Mouse (Mus musculus) heart, embryonic 10.5 days (tissue): Measurements from ENCODE around the gene Atox1. TPM values are rescaled to one million over a fixed set of nuclear protein-coding genes. Genes with fewer than 3 reads are reported as not detected.

Experiments used
- DNase-seq: peaks from one replicate; pipeline ENCODE4 v3.0.0-alpha.2; 2017; ENCODE audit warnings: low spot score
- H3K27ac ChIP-seq: fragments of 300-500 bp; sonication (generic); 2 replicates; pipeline ENCODE4 v1.5.1; 2016; ENCODE audit warnings: mild to moderate bottlenecking
- H3K27me3 ChIP-seq: fragments of 300-500 bp; sonication (generic); 2 replicates; pipeline ENCODE4 v1.6.1; 2016; ENCODE audit warnings: mild to moderate bottlenecking; ENCODE audit not compliant: poor library complexity, insufficient read depth, severe bottlenecking
- H3K36me3 ChIP-seq: fragments of 300-500 bp; sonication (generic); 2 replicates; pipeline ENCODE4 v1.6.1; 2016; ENCODE audit warnings: mild to moderate bottlenecking, moderate library complexity
- H3K4me1 ChIP-seq: fragments of 300-500 bp; sonication (generic); 2 replicates; pipeline ENCODE4 v1.6.1; 2016; ENCODE audit warnings: mild to moderate bottlenecking
- H3K4me3 ChIP-seq: fragments of 300-500 bp; sonication (generic); 2 replicates; pipeline ENCODE4 v1.5.1; 2016; ENCODE audit warnings: mild to moderate bottlenecking, moderate library complexity
- H3K9me3 ChIP-seq: fragments of 300-500 bp; sonication (generic); 2 replicates; pipeline ENCODE4 v1.6.1; 2016; ENCODE audit warnings: mild to moderate bottlenecking, moderate library complexity
- WGBS: fragments of 180-500 bp; shearing (Covaris S2); methylation state at CpG from one replicate; pipeline ENCODE4 v1.1.7; 2016; 5-methylcytosine and 5-hydroxymethylcytosine counted together
- polyA plus RNA-seq: library from polyadenylated mRNA; unstranded; fragments of >200 nt; fragmentation: Nextera tagmentation; extraction: Ambion mirVana; gene quantifications from 2 replicates; pipeline ENCODE4 v1.2.1, GENCODE M21; 2016

The Atox1 gene
- polyA plus RNA-seq, result 269 and 273 TPM in 2 replicates

DNA sequence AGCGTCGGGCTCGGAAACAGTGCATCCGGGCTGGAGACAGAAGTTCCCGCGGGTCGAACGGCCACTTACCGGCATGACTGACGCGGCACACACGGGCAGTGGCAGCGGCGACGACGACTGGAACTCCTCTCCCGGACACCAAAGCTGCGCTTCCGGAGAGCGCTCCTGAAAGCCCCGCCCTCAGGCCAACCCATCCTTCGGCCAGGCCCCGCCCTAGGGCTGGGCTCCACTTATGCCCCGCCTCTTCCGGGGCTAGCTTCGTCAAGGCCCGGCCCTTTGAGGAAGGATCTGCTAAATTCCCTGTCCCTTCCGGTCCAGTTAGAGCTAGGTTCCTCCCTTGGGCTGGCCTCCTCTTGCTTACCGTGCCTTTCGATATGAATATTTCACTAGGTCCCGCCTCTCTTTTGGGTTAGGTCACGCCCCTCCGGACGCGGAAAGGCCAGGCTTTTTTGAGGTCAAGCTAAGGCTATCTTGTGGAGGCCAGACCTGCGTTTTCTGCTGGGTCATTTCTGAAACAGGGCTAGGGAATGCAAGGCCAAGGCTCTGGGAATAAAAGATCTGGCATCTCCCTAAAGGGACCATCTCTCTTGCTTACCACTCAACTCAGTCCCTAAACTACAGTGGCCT lies at the start of gene Atox1:
Gene Atox1 (minus strand): TSS at position 221 of the 627 bp plus-strand sequence.
- Histone ChIP-seq H3K27me3 (no peaks in the 10 kb centered on the region), H3K4me1 (peaks cover 21% of the 10 kb centered on the region), H3K4me3 (peak within 1 kb of the TSS; percentile 78), H3K36me3 (peaks cover 6% of the 10 kb centered on the region; the same call in 1 of the 2 replicates), H3K9me3 (no peaks in the 10 kb centered on the region), H3K27ac (peak within 1 kb of the TSS; percentile 75)
- peak; percentile 98 for DNase-seq
- WGBS, result under 1% methylated on average over 36 of the region's 36 CpGs

- Histone ChIP-seq H3K27me3 (no peaks in the 10 kb centered on the region), H3K27ac (no peak overlapping the region), H3K4me1 (no peaks in the 10 kb centered on the region), H3K9me3 (no peaks in the 10 kb centered on the region), H3K4me3 (no peak overlapping the region), H3K36me3 (peaks cover 23% of the 10 kb centered on the region)
- no peak for DNase-seq
- 78% methylated on average over 3 of the region's 3 CpGs for WGBS
These were observed 44.4 kb upstream of the Atox1 start for GRCm38 (mm10) chr11:55505485-55505884.

GRCm38 (mm10) chr11:55502886-55503285 lies 41.8 kb upstream of the Atox1 start:
- 84% methylated on average over 5 of the region's 5 CpGs for WGBS
- Histone ChIP-seq H3K4me3 (no peak overlapping the region), H3K36me3 (peaks cover 47% of the 10 kb centered on the region), H3K27me3 (no peaks in the 10 kb centered on the region), H3K9me3 (no peaks in the 10 kb centered on the region), H3K4me1 (no peaks in the 10 kb centered on the region), H3K27ac (no peak overlapping the region)
- DNase-seq, result no peak

GRCm38 (mm10) chr11:55501955-55502531 lies 41.0 kb upstream of the Atox1 start:
- Histone ChIP-seq H3K27me3 (no peaks in the 10 kb centered on the region), H3K4me1 (no peaks in the 10 kb centered on the region), H3K36me3 (peaks cover 55% of the 10 kb centered on the region), H3K27ac (no peak overlapping the region), H3K4me3 (no peak overlapping the region), H3K9me3 (no peaks in the 10 kb centered on the region)
- no peak for DNase-seq
- WGBS, result 83% methylated on average over 8 of the region's 8 CpGs

DNA sequence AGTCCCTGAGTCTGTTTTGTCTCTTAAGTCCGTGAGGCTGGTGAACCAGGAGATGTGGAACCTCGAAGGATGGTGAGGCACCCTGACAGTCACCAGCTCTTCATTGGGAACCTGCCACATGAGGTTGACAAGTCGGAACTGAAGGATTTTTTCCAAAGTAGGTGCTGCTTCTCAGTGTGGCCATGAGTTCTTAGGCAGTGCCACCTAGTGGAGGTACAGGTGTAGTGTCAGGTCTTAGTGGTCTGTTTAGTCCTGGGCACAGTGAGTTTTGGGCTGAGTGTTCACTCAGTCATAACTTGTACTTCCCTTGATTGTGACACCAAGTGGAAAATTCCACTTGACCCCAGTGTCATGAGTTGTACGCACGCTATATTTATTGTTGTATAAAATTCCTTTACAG lies 36.8 kb upstream of the Atox1 start:
- Histone ChIP-seq H3K4me1 (no peaks in the 10 kb centered on the region), H3K4me3 (no peak overlapping the region), H3K36me3 (peaks cover 93% of the 10 kb centered on the region), H3K9me3 (no peaks in the 10 kb centered on the region), H3K27ac (no peak overlapping the region), H3K27me3 (no peaks in the 10 kb centered on the region)
- DNase-seq, result no peak
- WGBS, result 40% methylated on average over 5 of the region's 5 CpGs

DNA sequence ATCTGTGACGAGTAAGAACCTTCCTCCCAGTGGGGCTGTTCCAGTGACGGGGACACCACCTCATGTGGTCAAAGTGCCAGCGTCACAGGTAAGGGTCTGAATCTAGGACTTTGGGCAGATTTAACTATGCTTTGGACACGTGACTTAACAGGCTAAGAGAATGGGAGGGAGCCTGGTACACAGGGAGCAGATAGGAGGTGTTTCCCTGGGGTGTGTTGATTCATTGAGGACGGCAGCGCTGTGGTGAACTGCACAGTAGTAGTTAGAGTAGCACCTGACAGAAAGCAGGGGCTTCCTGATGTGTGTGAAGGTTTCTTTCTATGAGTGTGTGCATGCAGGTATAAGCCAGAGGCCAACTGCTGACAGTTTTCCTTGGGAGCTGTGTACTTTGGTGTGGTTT lies 35.1 kb upstream of the Atox1 start:
- no peak for DNase-seq
- Histone ChIP-seq H3K4me1 (no peaks in the 10 kb centered on the region), H3K27me3 (no peaks in the 10 kb centered on the region), H3K36me3 (peaks cover 97% of the 10 kb centered on the region), H3K4me3 (no peak overlapping the region), H3K27ac (no peak overlapping the region), H3K9me3 (no peaks in the 10 kb centered on the region)
- WGBS, result 81% methylated on average over 6 of the region's 6 CpGs

DNA sequence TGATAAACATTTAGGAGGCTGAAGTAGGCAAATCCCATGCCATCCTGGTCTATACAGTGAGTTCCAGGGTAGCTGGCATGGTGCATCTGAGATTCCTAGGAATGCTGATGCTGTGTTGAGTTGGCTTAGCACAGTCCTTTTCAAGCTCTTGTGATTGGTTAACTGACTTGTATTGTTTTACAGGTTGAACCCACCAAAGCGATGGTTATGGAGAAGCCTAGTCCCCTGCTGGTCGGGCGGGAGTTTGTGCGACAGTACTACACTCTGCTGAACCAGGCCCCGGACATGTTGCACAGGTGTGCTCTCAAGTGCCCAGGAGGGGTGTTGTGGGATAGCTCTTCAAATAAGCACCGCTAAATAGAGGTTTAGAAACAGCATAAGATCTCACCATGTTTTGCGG lies 24.4 kb upstream of the Atox1 start:
- 95% methylated on average over 7 of the region's 7 CpGs for WGBS
- H3K27me3 ChIP-seq, result no peaks in the 10 kb centered on the region
- H3K4me3 ChIP-seq, result no peak overlapping the region
- H3K4me1 ChIP-seq, result peaks cover 17% of the 10 kb centered on the region
- no peaks in the 10 kb centered on the region for H3K9me3 ChIP-seq
- H3K36me3 ChIP-seq, result peaks cover 81% of the 10 kb centered on the region
- DNase-seq, result no peak
- no peak overlapping the region for H3K27ac ChIP-seq

DNA sequence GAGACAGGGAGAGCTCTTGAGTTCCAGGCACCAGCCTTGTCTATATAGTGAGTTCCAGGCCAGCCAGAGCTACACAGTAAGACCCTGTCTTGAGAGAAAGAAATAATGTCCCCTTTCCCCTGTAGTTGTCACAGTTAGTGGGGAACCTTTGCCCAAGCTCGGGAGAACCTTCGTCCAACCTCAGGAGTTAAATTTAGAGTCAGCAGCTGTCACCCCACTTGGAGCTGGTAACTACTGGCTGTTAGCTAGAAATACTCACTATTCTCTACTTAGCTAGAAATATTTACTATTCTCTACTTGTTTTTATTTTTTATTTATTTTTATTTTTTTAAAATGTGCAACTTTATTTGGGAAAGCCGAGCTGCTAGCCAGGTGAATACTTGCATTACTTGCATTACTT lies 12.2 kb upstream of the Atox1 start:
- Histone ChIP-seq H3K4me1 (peaks cover 27% of the 10 kb centered on the region), H3K27ac (no peak overlapping the region), H3K36me3 (peaks cover 34% of the 10 kb centered on the region), H3K9me3 (no peaks in the 10 kb centered on the region), H3K27me3 (no peaks in the 10 kb centered on the region), H3K4me3 (no peak overlapping the region)
- DNase-seq, result no peak
- 66% methylated on average over 3 of the region's 3 CpGs for WGBS

- no peak for DNase-seq
- peaks cover 32% of the 10 kb centered on the region for H3K36me3 ChIP-seq
- H3K27ac ChIP-seq, result no peak overlapping the region
- no peaks in the 10 kb centered on the region for H3K27me3 ChIP-seq
- peak overlapping the region; percentile 91 for H3K4me3 ChIP-seq
- H3K4me1 ChIP-seq, result peaks cover 31% of the 10 kb centered on the region
- H3K9me3 ChIP-seq, result no peaks in the 10 kb centered on the region
- WGBS, result 88% methylated on average over 7 of the region's 7 CpGs
These were observed 10.4 kb upstream of the Atox1 start for GRCm38 (mm10) chr11:55471467-55471866.

- peaks cover 32% of the 10 kb centered on the region for H3K36me3 ChIP-seq
- peaks cover 31% of the 10 kb centered on the region for H3K4me1 ChIP-seq
- WGBS, result 49% methylated on average over 8 of the region's 8 CpGs
- H3K27me3 ChIP-seq, result no peaks in the 10 kb centered on the region
- no peaks in the 10 kb centered on the region for H3K9me3 ChIP-seq
- H3K27ac ChIP-seq, result no peak overlapping the region; the same call in 1 of the 2 replicates
- H3K4me3 ChIP-seq, result peak overlapping the region; percentile 91
- DNase-seq, result no peak
These were observed 9.7 kb upstream of the Atox1 start for GRCm38 (mm10) chr11:55470761-55471160.

DNA sequence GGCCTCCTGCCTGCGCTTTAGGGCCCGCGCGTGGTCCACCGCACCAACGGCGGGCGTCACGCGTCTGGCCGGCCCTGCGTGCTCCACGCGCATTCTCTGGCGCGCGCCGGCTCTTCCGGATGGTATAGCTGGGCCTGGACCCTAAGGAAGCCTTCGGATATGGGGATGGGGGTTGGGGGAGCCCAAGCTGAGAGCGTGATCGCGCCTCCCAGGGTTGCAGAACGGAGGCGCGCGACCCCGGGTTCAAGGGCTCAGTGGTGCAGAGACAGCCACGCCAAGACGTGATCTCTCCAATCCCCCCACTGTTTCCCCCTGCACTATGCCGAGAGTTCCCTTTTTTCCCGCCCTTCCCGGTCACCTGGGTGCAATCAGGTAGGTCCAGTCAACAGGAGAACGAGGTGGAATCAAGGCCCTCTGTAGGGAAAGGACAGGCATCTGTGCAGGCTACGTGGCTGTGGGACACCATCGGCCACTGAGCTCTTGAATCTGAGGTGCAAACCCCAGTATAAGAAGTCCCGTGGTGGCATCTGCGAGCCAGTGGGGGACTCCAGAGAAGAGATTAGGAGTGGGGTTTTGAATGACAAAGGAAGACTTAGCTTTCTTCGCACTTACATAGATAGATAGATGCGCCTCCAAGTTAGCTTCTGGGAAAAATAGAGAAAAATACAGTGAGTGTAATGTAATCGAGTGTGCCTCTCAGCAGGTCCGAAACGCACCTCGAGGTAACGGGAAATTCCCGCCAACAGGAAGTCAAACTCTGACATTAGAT lies 9.1 kb upstream of the Atox1 start:
- Histone ChIP-seq H3K4me1 (peaks cover 31% of the 10 kb centered on the region), H3K27ac (peak overlapping the region; percentile 98), H3K27me3 (no peaks in the 10 kb centered on the region), H3K36me3 (peaks cover 32% of the 10 kb centered on the region), H3K9me3 (no peaks in the 10 kb centered on the region), H3K4me3 (peak overlapping the region; percentile 91)
- DNase-seq, result no peak
- WGBS, result under 1% methylated on average over 46 of the region's 46 CpGs

- peak; percentile 100 for DNase-seq
- Histone ChIP-seq H3K4me3 (peak within 1 kb of the TSS; percentile 91), H3K27ac (peak within 1 kb of the TSS; percentile 98), H3K9me3 (no peaks in the 10 kb centered on the region), H3K36me3 (peaks cover 26% of the 10 kb centered on the region), H3K4me1 (peaks cover 31% of the 10 kb centered on the region), H3K27me3 (no peaks in the 10 kb centered on the region)
- WGBS, result under 1% methylated on average over 57 of the region's 57 CpGs
These were observed 8.2 kb upstream of the Atox1 start, which contains the start of gene G3bp1 for GRCm38 (mm10) chr11:55469048-55469843. Gene G3bp1 (plus strand): TSS chr11:55469685.
